Mouse (Mus musculus): ENCODE results near the gene Dthd1. TPM values are rescaled to one million over a fixed set of nuclear protein-coding genes. Genes with fewer than 3 reads are reported as not detected.

Dthd1 gene
- polyA plus RNA-seq, 1 experiment from 2014 or later, result not detected

DNA sequence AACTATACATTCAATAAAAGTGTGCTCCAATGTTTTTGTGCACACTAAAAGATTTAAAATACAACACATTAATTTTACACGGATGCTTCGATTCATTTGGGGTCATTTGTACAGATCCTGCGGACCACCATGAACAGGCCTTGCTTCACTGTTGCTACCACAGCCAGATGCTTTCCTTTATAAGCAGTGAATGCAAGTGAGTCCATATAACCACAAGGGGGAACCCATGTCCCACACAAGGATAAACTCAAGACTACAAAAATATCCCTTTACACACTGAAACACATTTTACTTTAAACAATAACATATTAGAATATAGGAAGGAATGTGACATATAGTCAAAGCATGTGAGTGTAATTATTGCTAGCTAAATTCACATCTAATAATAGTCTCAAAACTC, 81.7 kb downstream of the Dthd1 start:
- H3K9ac ChIP-seq (replicated peaks; ENCODE audit: low read length), result no peak overlapping the region
- no peak for ATAC-seq (replicated peaks; ENCODE audit: insufficient number of reproducible peaks, low FRiP score, low TSS enrichment, low read depth)
- no peak overlapping the region for H3K4me2 ChIP-seq (ENCODE audit: low read depth, low read length)
- H3K9me3 ChIP-seq (replicated peaks; ENCODE audit: control insufficient read depth, low read length), result no peaks in the 10 kb centered on the region
- H3K27me3 ChIP-seq (ENCODE audit: control insufficient read depth, insufficient read depth, low read length), result no peaks in the 10 kb centered on the region
- H3K36me3 ChIP-seq (replicated peaks; ENCODE audit: control insufficient read depth, insufficient read depth, low read depth, low read length), result no peaks in the 10 kb centered on the region
- H3K27ac ChIP-seq (replicated peaks; ENCODE audit: low read depth, low read length), result no peak overlapping the region
- no peak overlapping the region for H3K4me3 ChIP-seq (ENCODE audit: low read depth, low read length)
- 65% methylated on average over 3 of the region's 3 CpGs for WGBS
- no peaks in the 10 kb centered on the region for H3K4me1 ChIP-seq (ENCODE audit: control insufficient read depth, insufficient read depth, low read length)
- peak; percentile 66 for DNase-seq (ENCODE audit: low spot score)

DNA sequence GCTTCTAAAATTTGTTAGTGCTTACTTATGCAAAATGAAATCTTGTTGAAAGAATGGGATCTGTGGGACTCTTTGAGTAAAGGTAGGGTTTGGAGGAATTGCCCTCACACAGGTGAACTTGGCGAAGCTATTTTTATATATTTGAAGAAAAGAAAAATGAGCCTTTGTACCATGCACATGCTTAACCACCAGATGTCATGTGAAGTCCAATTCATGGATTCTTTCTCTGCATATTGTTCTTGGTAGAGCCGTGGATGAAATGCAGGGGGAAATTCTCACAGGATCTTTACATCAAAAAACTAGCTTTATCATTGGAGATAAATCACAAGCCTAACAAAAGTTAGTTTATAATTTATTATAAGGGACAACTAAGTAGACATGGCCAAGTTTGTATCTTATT, 93.3 kb downstream of the Dthd1 start:
- Histone ChIP-seq H3K4me3 (ENCODE audit: low read depth, low read length) (no peak overlapping the region), H3K9me3 (replicated peaks; ENCODE audit: control insufficient read depth, low read length) (no peaks in the 10 kb centered on the region), H3K36me3 (replicated peaks; ENCODE audit: control insufficient read depth, insufficient read depth, low read depth, low read length) (no peaks in the 10 kb centered on the region), H3K4me1 (ENCODE audit: control insufficient read depth, insufficient read depth, low read length) (no peaks in the 10 kb centered on the region), H3K4me2 (ENCODE audit: low read depth, low read length) (no peak overlapping the region), H3K27ac (replicated peaks; ENCODE audit: low read depth, low read length) (no peak overlapping the region), H3K9ac (replicated peaks; ENCODE audit: low read length) (no peak overlapping the region), H3K27me3 (ENCODE audit: control insufficient read depth, insufficient read depth, low read length) (no peaks in the 10 kb centered on the region)
- ATAC-seq (replicated peaks; ENCODE audit: insufficient number of reproducible peaks, low FRiP score, low TSS enrichment, low read depth) (no peak), DNase-seq (ENCODE audit: low spot score) (no peak)
- 82% methylated on average over 2 of the region's 2 CpGs for WGBS

- Histone ChIP-seq H3K4me1 (ENCODE audit: control insufficient read depth, insufficient read depth, low read length) (no peaks in the 10 kb centered on the region), H3K4me3 (ENCODE audit: low read depth, low read length) (no peak overlapping the region), H3K36me3 (replicated peaks; ENCODE audit: control insufficient read depth, insufficient read depth, low read depth, low read length) (no peaks in the 10 kb centered on the region), H3K27ac (replicated peaks; ENCODE audit: low read depth, low read length) (no peak overlapping the region), H3K9ac (replicated peaks; ENCODE audit: low read length) (no peak overlapping the region), H3K4me2 (ENCODE audit: low read depth, low read length) (no peak overlapping the region), H3K9me3 (replicated peaks; ENCODE audit: control insufficient read depth, low read length) (no peaks in the 10 kb centered on the region), H3K27me3 (ENCODE audit: control insufficient read depth, insufficient read depth, low read length) (no peaks in the 10 kb centered on the region)
- no peak for DNase-seq (ENCODE audit: low spot score)
- ATAC-seq (replicated peaks; ENCODE audit: insufficient number of reproducible peaks, low FRiP score, low TSS enrichment, low read depth), result no peak
- 88% methylated on average over 5 of the region's 5 CpGs for WGBS
Observed at GRCm38 (mm10) chr5:62909074-62909473, 95.5 kb downstream of the Dthd1 start.

DNA sequence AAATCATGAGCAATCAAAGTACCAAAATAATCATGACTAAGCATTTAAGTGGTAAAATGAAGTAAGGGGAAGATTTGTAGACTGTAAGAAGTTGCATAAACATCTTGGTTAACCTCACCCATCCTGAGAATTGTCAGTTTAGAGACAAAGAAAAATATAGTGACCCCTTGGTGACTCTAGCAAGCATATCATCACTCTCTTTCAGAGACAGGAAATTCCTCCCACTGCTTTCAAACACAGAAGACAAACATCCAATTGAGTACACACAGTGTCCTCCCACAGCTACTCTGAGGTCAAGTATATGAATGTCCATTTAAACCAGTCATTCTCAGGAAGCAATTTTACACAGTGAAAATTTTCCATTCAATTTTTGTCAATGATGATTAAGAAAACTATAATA, 111.0 kb downstream of the Dthd1 start:
- H3K4me3 ChIP-seq (ENCODE audit: low read depth, low read length), result no peak overlapping the region
- ATAC-seq (replicated peaks; ENCODE audit: insufficient number of reproducible peaks, low FRiP score, low TSS enrichment, low read depth), result no peak

More for the DNA sequence above, 111.0 kb downstream of the Dthd1 start:
- Histone ChIP-seq H3K9ac (replicated peaks; ENCODE audit: low read length) (no peak overlapping the region), H3K4me2 (ENCODE audit: low read depth, low read length) (no peak overlapping the region), H3K36me3 (replicated peaks; ENCODE audit: control insufficient read depth, insufficient read depth, low read depth, low read length) (no peaks in the 10 kb centered on the region), H3K9me3 (replicated peaks; ENCODE audit: control insufficient read depth, low read length) (no peaks in the 10 kb centered on the region), H3K27ac (replicated peaks; ENCODE audit: low read depth, low read length) (no peak overlapping the region), H3K27me3 (ENCODE audit: control insufficient read depth, insufficient read depth, low read length) (no peaks in the 10 kb centered on the region), H3K4me1 (ENCODE audit: control insufficient read depth, insufficient read depth, low read length) (no peaks in the 10 kb centered on the region)
- no peak for DNase-seq (ENCODE audit: low spot score)

Other genes starting within 250 kb of the Dthd1 start
- 1.4 and 2.3 TPM in 2 replicates for gene Arap2, start 47.7 kb upstream of the Dthd1 start, polyA plus RNA-seq (2014; fragmentation: Nextera tagmentation; extraction: Ambion mirVana)